Mouse (Mus musculus) heart, embryonic 12.5 days (tissue): ENCODE data around the gene Cdca4. TPM values are rescaled to one million over a fixed set of nuclear protein-coding genes. Genes with fewer than 3 reads are reported as not detected.

Experiments used
- ATAC-seq: fragments of 200-750 bp; cut with Nextera tagmentation; 2 replicates; pipeline ENCODE4 v1.8.0; 2017; ENCODE audit warnings: moderate TSS enrichment, moderate library complexity; ENCODE audit not compliant: insufficient number of reproducible peaks, low FRiP score
- H3K27ac ChIP-seq: fragments of 300-500 bp; sonication (generic); 2 replicates; pipeline ENCODE4 v1.5.1; 2016; ENCODE audit warnings: mild to moderate bottlenecking, moderate library complexity; ENCODE audit not compliant: poor library complexity, severe bottlenecking
- H3K27me3 ChIP-seq: fragments of 300-500 bp; sonication (generic); replicated peaks from 2 replicates; pipeline ENCODE4 v1.6.1; 2016; ENCODE audit warnings: mild to moderate bottlenecking, moderate library complexity
- H3K36me3 ChIP-seq: fragments of 300-500 bp; sonication (generic); 2 replicates; pipeline ENCODE4 v1.6.1; 2016; ENCODE audit warnings: mild to moderate bottlenecking, moderate library complexity
- H3K4me1 ChIP-seq: fragments of 300-500 bp; sonication (generic); replicated peaks from 2 replicates; pipeline ENCODE4 v1.6.1; 2016; ENCODE audit warnings: mild to moderate bottlenecking
- H3K4me2 ChIP-seq: fragments of 300-500 bp; sonication (generic); 2 replicates; pipeline ENCODE4 v1.6.1; 2016; ENCODE audit warnings: mild to moderate bottlenecking, moderate library complexity
- H3K4me3 ChIP-seq: fragments of 300-500 bp; sonication (generic); 2 replicates; pipeline ENCODE4 v1.5.1; 2016; ENCODE audit warnings: mild to moderate bottlenecking
- H3K9ac ChIP-seq: fragments of 300-500 bp; sonication (generic); 2 replicates; pipeline ENCODE4 v1.6.1; 2016; ENCODE audit warnings: mild to moderate bottlenecking, moderate library complexity
- H3K9me3 ChIP-seq: fragments of 300-500 bp; sonication (generic); replicated peaks from 2 replicates; pipeline ENCODE4 v1.6.1; 2016; ENCODE audit warnings: mild to moderate bottlenecking, moderate library complexity
- WGBS: fragments of 180-500 bp; shearing (Covaris S2); methylation state at CpG from one replicate; pipeline ENCODE4 v1.1.7; 2016; 5-methylcytosine and 5-hydroxymethylcytosine counted together
- polyA plus RNA-seq: library from polyadenylated mRNA; unstranded; fragments of >200 nt; fragmentation: Nextera tagmentation; extraction: Ambion mirVana; gene quantifications from 2 replicates; pipeline ENCODE4 v1.2.1, GENCODE M21; 2016

Gene Cdca4
- polyA plus RNA-seq, 1 experiment from 2014 or later, result 49.2 TPM

DNA sequence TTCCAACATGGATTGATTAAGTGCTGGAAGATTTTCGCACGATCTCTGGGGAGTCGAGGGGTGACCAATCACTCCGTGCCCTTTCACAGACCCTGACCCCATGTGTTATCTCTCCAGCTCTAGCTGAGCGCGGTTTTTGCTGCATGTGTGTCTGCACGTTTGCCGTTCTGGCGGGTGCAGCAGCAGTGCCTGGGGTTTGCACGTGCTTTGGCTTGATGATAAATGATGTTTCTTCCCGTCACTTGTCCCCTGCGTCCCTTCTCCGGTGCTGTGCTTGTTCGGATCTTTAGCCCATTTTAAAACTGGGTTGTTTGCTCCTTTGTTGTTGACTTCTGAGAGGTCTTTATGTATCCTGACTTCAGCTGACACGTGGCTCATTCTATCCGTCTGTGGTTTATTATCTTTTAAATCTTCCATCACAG, 40.6 kb upstream of the Cdca4 start:
- Histone ChIP-seq H3K4me3 (no peak overlapping the region), H3K4me2 (peak overlapping the region; percentile 27; the same call in 1 of the 2 replicates), H3K9me3 (no peaks in the 10 kb centered on the region), H3K27me3 (peaks cover 58% of the 10 kb centered on the region), H3K4me1 (peaks cover 26% of the 10 kb centered on the region), H3K36me3 (no peaks in the 10 kb centered on the region), H3K27ac (no peak overlapping the region), H3K9ac (no peak overlapping the region)
- ATAC-seq, result no peak
- WGBS, result 5% methylated on average over 16 of the region's 16 CpGs

DNA sequence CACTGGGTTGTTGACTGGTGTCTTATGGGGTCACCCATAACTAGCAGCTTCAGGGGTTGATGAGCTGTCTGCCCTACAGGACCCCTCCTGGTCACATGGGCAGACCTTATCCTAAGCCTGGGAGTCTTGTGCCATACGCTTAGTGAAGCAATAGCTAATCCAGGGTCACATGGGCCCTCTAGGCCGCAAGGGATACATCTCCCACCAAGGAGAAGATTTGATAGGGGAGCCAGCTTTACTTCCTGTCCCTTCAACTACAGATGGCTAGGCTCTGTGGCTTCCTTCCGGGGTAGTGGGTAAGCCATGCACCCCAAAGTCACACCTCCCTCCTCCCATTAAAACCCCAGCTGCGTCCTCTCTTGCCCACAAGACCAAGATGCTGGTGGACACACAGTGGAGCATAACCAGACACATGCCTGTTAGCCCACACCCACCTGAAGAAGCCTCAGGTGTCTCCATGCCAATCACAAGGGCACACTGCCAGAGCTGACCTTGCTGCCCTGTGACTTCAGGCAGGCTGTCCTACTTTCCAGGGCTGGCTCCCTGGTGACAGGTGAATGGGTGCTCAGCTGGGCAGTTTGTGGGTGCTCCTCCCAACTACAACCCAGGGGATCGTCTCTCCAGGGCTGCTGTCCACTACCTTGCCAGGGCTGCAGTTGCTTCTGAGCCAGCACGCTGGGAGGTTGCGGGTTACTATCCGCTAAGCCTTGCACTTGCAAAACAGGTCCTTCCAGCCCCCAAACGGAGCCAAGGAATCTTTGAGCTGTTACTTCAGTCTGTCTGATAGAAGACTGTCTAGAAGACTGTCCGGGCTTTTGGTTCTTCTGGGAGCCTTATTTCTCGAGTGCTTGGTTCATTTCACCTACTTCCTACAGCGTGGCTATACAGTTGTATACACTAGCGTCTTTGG, 39.2 kb upstream of the Cdca4 start, which contains the start of gene Gpr132:
Gpr132 (minus strand) TSS at position 51 of the 910 bp plus-strand sequence.
- Histone ChIP-seq H3K4me1 (peaks cover 16% of the 10 kb centered on the region), H3K4me3 (no peak within 1 kb of the TSS), H3K27me3 (peaks cover 45% of the 10 kb centered on the region), H3K27ac (no peak within 1 kb of the TSS), H3K4me2 (no peak within 1 kb of the TSS), H3K36me3 (no peaks in the 10 kb centered on the region), H3K9ac (no peak within 1 kb of the TSS), H3K9me3 (no peaks in the 10 kb centered on the region)
- no peak for ATAC-seq
- WGBS, result 60% methylated on average over 13 of the region's 13 CpGs

DNA sequence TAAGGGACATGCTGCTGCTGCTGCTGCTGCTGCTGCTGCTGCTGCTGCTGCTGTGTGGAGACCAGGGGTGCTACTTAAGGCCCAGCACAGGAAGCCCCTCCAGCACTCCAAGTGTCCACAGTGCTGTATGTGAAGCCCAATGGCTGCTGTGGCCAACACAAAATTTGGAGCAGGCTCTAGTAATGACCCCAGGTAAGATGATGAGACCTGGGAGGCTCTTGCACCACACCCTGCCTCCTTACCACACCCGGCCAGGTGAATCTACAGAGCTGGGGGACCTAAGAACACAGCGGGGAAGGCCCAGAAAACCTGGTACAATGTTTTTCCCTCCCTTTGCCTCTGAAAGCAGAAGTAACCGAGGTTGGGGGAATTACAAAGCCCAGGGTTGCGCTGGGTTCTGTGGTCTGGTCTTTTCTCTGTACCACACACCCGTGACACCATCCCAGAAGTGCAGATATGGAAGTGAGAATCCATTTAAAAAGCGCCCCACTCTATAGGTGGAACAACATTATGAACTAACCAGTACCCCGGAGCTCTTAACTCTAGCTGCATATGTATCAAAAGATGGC, 38.0 kb upstream of the Cdca4 start:
- peaks cover 34% of the 10 kb centered on the region for H3K27me3 ChIP-seq
- no peak overlapping the region for H3K4me2 ChIP-seq
- no peaks in the 10 kb centered on the region for H3K36me3 ChIP-seq
- no peaks in the 10 kb centered on the region for H3K9me3 ChIP-seq
- ATAC-seq, result no peak
- peaks cover 13% of the 10 kb centered on the region for H3K4me1 ChIP-seq
- no peak overlapping the region for H3K27ac ChIP-seq
- H3K4me3 ChIP-seq, result no peak overlapping the region
- no peak overlapping the region for H3K9ac ChIP-seq
- 87% methylated on average over 7 of the region's 7 CpGs for WGBS

DNA sequence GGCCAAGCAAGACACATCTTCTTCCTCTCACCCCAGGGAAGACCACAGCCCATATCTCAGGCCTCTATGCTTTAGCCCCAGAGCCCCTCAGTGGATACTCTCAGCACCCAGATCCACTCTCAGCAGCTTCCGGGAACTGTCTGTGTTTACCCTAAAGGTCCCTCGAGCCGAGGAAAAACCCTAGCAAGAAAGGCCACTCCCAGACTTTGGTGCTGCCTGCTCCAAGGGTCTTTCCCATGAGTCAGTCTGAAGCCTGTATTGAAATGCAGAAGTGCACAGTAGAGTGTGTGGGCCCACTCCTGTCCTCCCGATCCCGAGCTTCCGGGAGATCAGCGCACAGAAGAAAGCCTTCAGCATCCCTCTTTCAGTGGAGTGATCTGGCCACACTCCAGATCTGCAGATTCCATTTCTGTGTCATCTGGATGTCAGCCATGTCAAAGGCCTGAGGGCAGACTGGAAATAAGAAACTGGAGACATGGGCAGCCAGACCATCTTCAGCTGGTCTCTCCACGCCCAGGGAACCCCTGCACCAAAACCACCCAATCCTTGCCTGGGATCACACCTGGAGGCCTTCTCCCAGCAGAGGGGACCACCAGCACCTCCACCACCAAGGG, 37.4 kb upstream of the Cdca4 start:
- H3K4me2 ChIP-seq, result no peak overlapping the region
- no peaks in the 10 kb centered on the region for H3K9me3 ChIP-seq
- no peak overlapping the region for H3K27ac ChIP-seq
- H3K27me3 ChIP-seq, result peaks cover 28% of the 10 kb centered on the region
- no peak overlapping the region for H3K4me3 ChIP-seq
- WGBS, result 65% methylated on average over 8 of the region's 8 CpGs
- H3K36me3 ChIP-seq, result no peaks in the 10 kb centered on the region
- no peak for ATAC-seq
- H3K4me1 ChIP-seq, result peaks cover 18% of the 10 kb centered on the region
- no peak overlapping the region for H3K9ac ChIP-seq

DNA sequence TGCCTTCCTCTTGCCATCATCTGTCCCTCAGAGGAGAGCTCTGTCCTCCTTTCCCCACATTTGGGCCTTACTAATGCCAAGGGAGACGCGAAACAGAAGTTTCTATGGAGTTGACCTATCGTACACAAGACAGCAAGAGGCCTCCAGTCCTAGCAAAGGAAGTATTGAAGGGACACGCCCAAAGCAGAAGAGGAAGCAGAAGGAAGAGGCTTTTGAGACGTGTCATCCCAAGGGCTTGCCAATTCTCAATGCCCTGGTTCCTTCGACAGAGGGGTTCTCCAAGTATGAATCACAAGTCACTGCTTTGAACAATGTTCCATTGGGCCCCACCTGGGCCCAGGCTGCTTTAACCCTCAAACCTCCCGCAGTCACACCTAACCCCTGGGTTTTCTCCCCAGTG, 35.6 kb upstream of the Cdca4 start:
- H3K36me3 ChIP-seq, result no peaks in the 10 kb centered on the region
- 79% methylated on average over 7 of the region's 7 CpGs for WGBS
- no peak for ATAC-seq
- no peaks in the 10 kb centered on the region for H3K9me3 ChIP-seq
- no peak overlapping the region for H3K27ac ChIP-seq
- no peak overlapping the region for H3K4me2 ChIP-seq
- no peak overlapping the region for H3K9ac ChIP-seq
- peaks cover 16% of the 10 kb centered on the region for H3K27me3 ChIP-seq
- H3K4me1 ChIP-seq, result peaks cover 11% of the 10 kb centered on the region
- H3K4me3 ChIP-seq, result no peak overlapping the region

DNA sequence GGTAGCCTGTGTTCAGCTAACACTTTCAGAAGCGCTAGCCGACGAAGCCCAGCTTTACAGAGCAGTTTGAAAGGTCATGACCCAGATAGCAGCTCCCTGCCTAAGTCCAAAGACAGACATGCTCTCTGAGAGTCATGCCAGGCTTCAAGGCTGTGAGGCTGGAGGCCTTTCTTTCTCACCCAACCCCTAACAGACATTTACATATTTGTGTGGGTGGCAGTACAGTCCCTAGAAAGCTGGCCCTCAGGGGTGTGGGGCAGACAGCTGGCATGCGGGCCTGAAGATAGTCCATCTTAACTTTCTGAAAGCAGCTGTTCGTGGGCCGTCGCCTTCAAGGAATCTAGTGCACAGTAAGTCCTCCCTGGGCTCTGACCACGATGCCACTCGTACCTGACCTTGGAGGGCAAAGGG, 32.7 kb upstream of the Cdca4 start:
- no peaks in the 10 kb centered on the region for H3K36me3 ChIP-seq
- no peaks in the 10 kb centered on the region for H3K9me3 ChIP-seq
- no peak overlapping the region for H3K27ac ChIP-seq
- no peak for ATAC-seq
- 0 out of 2 replicates have a peak, but pooled peaks cover 1% of the 10 kb centered on the region for H3K27me3 ChIP-seq
- H3K4me2 ChIP-seq, result no peak overlapping the region
- H3K4me3 ChIP-seq, result no peak overlapping the region
- peaks cover 6% of the 10 kb centered on the region; the same call in 1 of the 2 replicates for H3K4me1 ChIP-seq
- H3K9ac ChIP-seq, result no peak overlapping the region
- 62% methylated on average over 9 of the region's 9 CpGs for WGBS

DNA sequence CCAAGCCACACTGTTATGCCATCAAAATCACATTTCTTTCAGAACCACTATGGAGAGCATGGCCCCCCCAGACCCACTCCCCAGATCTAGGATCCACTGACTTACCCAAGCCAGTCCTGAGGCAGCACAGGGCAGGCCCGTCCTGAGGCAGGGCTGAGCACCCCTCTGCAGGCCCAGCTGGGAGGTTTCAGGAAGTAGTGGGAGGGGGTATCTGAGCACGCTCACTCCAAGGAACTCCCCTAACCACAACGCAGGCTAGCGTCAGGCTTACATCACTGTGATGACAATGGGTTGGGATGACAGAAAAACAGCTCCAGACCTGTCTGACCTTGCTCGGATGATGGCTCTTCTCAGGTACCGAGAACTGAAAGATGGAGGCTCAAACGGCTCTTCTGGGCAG, 31.5 kb upstream of the Cdca4 start:
- H3K4me3 ChIP-seq, result no peak overlapping the region
- no peaks in the 10 kb centered on the region for H3K36me3 ChIP-seq
- no peak overlapping the region for H3K4me2 ChIP-seq
- H3K4me1 ChIP-seq, result peaks cover 6% of the 10 kb centered on the region; the same call in 1 of the 2 replicates
- no peak overlapping the region for H3K27ac ChIP-seq
- no peaks in the 10 kb centered on the region for H3K9me3 ChIP-seq
- 72% methylated on average over 7 of the region's 7 CpGs for WGBS
- ATAC-seq, result no peak; the same call in 1 of the 2 replicates
- no peak overlapping the region for H3K9ac ChIP-seq
- H3K27me3 ChIP-seq, result no peaks in the 10 kb centered on the region

DNA sequence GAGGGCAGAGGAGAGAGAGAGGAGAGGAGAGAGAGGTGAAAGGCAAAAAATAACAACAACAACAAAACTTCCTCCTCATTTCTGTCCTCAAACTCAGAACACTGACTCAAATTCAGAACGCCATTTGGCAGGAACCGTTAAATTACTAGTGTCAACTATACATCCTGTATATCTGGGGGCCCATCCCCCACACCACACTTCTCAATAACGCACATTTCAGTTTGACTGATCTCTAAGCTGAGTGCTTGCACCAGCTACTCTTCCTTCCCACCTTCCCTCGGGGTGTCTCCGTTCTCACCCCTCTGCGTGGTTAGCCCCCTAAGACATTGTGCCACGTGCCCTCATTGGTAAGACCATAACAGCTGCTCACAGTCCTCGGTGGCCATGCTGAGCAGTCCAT, 30.7 kb upstream of the Cdca4 start:
- Histone ChIP-seq H3K4me1 (peaks cover 6% of the 10 kb centered on the region; the same call in 1 of the 2 replicates), H3K27me3 (no peaks in the 10 kb centered on the region), H3K9me3 (no peaks in the 10 kb centered on the region), H3K27ac (no peak overlapping the region), H3K4me2 (no peak overlapping the region), H3K9ac (no peak overlapping the region), H3K4me3 (no peak overlapping the region), H3K36me3 (no peaks in the 10 kb centered on the region)
- ATAC-seq, result no peak
- 67% methylated on average over 8 of the region's 8 CpGs for WGBS

DNA sequence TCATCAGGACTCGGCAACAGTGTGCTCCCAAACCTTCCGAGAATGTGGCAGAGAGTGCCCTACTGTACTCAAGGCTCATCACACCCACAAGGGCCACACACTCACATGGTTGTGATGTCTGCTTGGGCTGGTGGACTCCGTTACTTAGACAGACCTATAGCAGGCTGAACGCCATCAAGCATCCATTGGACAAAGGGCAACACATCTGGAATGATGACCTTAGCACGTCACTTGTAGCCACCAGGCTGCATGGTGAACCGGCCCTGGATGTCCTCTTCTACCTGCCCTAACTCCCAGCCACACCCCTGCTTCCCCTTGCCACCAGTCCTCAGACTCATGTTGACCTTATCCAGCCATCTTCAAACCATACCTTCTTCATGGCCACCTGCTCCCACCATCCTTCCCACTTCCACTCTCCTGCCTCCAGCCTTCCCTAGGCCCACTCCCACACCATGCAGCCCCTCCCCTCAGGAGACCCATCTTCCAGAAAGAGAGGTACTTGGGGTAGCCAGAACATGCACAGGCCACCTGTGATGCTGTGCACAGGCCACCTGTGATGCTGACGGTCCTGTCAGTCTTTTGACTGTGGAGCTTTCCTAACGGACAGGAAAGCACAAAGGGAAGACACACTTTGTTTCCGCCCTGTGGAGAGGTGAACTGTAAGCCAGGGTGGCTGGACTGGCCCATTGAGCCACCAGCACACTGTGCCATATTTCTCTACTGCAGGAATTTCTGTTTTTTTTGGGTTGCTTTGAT, 29.5 kb upstream of the Cdca4 start:
- ATAC-seq, result no peak
- 83% methylated on average over 9 of the region's 9 CpGs for WGBS
- H3K4me2 ChIP-seq, result no peak overlapping the region
- H3K27ac ChIP-seq, result no peak overlapping the region
- no peaks in the 10 kb centered on the region for H3K36me3 ChIP-seq
- H3K27me3 ChIP-seq, result no peaks in the 10 kb centered on the region
- H3K4me1 ChIP-seq, result peaks cover 6% of the 10 kb centered on the region; the same call in 1 of the 2 replicates
- no peaks in the 10 kb centered on the region for H3K9me3 ChIP-seq
- H3K4me3 ChIP-seq, result no peak overlapping the region
- H3K9ac ChIP-seq, result no peak overlapping the region

DNA sequence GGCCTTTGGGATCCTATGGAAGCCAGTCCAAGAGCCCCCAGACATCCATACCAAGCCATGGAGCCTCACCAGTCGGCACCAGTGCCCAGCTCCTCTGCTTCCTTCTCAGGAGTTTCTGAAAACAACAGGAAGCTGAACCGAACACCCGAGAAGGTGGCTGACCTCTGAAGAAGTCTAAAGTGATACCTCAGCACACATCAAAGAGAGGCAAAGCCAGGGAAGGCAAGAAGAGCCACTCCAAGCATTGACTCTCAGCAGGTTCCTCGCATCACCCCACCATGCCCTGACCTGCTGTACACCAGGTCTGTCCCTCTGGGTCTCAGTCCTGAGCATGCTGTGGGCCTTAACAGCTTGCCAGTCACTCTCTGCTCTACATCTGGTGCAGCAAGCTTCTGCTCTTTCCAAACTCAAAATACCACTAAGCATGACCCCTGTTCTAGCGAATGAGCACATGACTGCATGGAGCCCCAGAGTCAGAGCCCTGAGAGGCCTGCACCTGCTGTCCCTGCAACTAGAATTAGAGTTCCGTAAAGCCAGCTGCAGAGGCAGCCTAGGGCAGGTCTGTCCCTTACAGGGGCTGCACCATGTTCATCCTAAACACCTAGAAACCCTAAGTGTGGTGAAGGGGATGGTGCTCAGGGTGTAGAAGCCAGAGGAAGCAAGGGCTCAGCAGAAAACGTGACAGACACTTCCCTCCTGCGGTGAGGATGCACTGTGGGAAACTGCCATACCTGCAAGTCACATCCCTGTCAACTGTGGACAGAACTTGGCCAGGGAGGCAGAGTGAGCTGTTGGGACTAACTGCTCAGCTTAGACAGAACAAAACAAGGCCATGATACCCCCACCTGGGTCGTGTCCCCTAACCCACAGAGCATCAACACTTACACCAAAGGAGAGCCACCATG, 28.1 kb upstream of the Cdca4 start:
- Histone ChIP-seq H3K9ac (no peak overlapping the region), H3K4me1 (peaks cover 6% of the 10 kb centered on the region; the same call in 1 of the 2 replicates), H3K36me3 (no peaks in the 10 kb centered on the region), H3K9me3 (no peaks in the 10 kb centered on the region), H3K27me3 (peaks cover 4% of the 10 kb centered on the region; the same call in 1 of the 2 replicates), H3K4me2 (no peak overlapping the region), H3K4me3 (no peak overlapping the region), H3K27ac (no peak overlapping the region)
- no peak for ATAC-seq
- WGBS, result 55% methylated on average over 9 of the region's 9 CpGs
